Mouse (Mus musculus) yolk sac, embryonic 10.5 days (tissue): ENCODE results near the gene Egr2.

Source experiments
- DNase-seq: peaks from one replicate; pipeline ENCODE4 v3.0.0-alpha.2; 2017; ENCODE audit warnings: low spot score

The Egr2 gene

GRCm38 (mm10) chr10:67535256-67535655, at the start of gene Egr2:
Gene Egr2 (plus strand): TSS chr10:67535475.
- DNase-seq, result no peak

GRCm38 (mm10) chr10:67487496-67487895, 47.8 kb upstream of the Egr2 start:
- no peak for DNase-seq

GRCm38 (mm10) chr10:67489836-67490235, 45.4 kb upstream of the Egr2 start:
- DNase-seq, result no peak

- DNase-seq, result no peak
These were observed 44.6 kb upstream of the Egr2 start for GRCm38 (mm10) chr10:67490632-67491031.

GRCm38 (mm10) chr10:67492161-67492571, 43.1 kb upstream of the Egr2 start:
- no peak for DNase-seq

GRCm38 (mm10) chr10:67493556-67493955, 41.7 kb upstream of the Egr2 start:
- no peak for DNase-seq

GRCm38 (mm10) chr10:67497144-67497892, 38.0 kb upstream of the Egr2 start:
- DNase-seq, result no peak

GRCm38 (mm10) chr10:67497951-67498350, 37.3 kb upstream of the Egr2 start:
- no peak for DNase-seq

- DNase-seq, result no peak
These were observed 31.8 kb upstream of the Egr2 start for GRCm38 (mm10) chr10:67503320-67503995.

- no peak for DNase-seq
These were observed 31.2 kb upstream of the Egr2 start for GRCm38 (mm10) chr10:67504046-67504445.

- DNase-seq, result no peak
These were observed 30.0 kb upstream of the Egr2 start for GRCm38 (mm10) chr10:67505248-67505647.

- no peak for DNase-seq
These were observed 23.1 kb upstream of the Egr2 start for GRCm38 (mm10) chr10:67512211-67512610.

GRCm38 (mm10) chr10:67512871-67513270, 22.4 kb upstream of the Egr2 start:
- no peak for DNase-seq

- no peak for DNase-seq
These were observed 16.5 kb upstream of the Egr2 start for GRCm38 (mm10) chr10:67518733-67519132.

- DNase-seq, result no peak
These were observed 11.1 kb upstream of the Egr2 start for GRCm38 (mm10) chr10:67524130-67524529.

GRCm38 (mm10) chr10:67524694-67525093, 10.6 kb upstream of the Egr2 start:
- DNase-seq, result no peak

- no peak for DNase-seq
These were observed 8.8 kb upstream of the Egr2 start for GRCm38 (mm10) chr10:67526435-67526834.

- DNase-seq, result no peak
These were observed 5.5 kb upstream of the Egr2 start for GRCm38 (mm10) chr10:67529769-67530168.

GRCm38 (mm10) chr10:67535972-67536371, 697 bp downstream of the Egr2 start:
- DNase-seq, result peak; percentile 64

GRCm38 (mm10) chr10:67536621-67537141, 1.4 kb downstream of the Egr2 start:
- no peak for DNase-seq

GRCm38 (mm10) chr10:67537151-67537994, 2.1 kb downstream of the Egr2 start:
- DNase-seq, result peak; percentile 90

- DNase-seq, result no peak
These were observed 2.8 kb downstream of the Egr2 start for GRCm38 (mm10) chr10:67538106-67538505.
